Mouse (Mus musculus): ENCODE measurements at regions not wholly inside any gene's neighbourhood (a gene's known extent, or its start where the extent isn't known, plus 50 kb on each side); places are given as distances from the start of the nearest gene placed in this dataset.
"Not testable (repeated sequence)": the region's sequence is repeated elsewhere in the genome, so short reads cannot be mapped to it uniquely, and the experiment has no call there.

DNA sequence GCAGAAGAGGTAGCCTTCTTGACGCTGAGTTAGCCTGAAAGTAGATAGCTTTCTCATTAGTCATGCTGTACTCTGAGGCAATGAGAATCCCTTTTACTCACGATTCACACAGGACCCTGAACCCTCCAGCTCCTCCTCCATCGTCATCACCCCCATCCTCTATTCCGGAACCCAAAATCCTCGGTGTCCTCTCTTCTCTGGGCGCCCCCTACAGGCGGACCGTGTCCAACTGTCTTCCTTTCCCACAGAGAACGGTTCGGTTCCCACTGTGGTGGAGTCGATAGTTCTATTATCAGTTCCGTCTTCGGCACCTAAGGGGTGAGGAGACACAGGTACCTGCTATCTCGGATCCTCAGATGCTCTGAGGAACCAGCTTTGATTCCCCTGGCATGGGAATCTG is 130.2 kb downstream of the Phlda1 start:
- DNase-seq (ENCODE audit: low read depth, low spot score) = peak; percentile 51

- DNase-seq (ENCODE audit: low read depth, low spot score) = no peak
Observed at GRCm38 (mm10) chr10:111637084-111637735, 131.1 kb downstream of the Phlda1 start.

DNA sequence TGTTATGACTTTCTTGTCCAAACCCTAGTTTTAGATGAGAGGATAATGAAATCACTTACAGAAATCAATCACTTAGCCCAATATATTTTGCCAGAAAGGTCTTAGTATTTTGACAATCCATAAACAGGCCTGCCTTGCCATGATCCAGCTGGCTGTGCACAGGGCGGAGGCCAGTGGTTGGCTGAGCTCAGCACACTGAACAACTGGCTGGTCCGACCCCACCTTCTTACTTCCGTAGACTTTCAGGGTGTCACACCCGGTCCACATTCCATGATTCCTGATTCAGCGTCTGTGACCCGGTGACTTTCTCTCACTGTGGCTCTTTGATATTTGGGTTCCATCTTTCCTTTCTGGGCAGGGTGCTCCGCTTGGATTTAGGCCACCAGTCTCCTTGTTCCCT is 133.8 kb downstream of the Phlda1 start:
- peak; percentile 27 for DNase-seq (ENCODE audit: low read depth, low spot score)

DNA sequence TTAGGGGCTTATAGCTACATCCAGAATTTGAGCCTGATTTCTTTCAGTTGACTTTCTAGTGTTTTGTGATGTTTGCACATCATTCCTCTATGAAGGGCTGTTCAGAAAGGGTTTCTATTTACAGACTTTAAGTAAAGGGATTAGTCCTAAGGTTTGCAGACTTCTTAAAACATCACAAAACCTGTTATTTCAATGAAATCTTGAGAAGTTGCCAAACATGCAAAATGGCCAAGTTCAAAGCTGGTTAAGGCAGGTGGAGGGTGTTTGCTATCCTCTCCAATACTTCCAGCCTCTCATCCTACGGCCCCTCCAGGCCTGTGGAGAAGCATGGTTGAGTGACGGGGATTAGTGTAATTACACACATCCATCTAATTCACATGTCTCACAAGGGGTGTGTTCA is 136.6 kb downstream of the Phlda1 start:
- DNase-seq (ENCODE audit: low read depth, low spot score) = no peak

- not testable (repeated sequence) for DNase-seq (ENCODE audit: low read depth, low spot score)
Observed at GRCm38 (mm10) chr10:111653773-111654172, 147.7 kb downstream of the Phlda1 start.

DNA sequence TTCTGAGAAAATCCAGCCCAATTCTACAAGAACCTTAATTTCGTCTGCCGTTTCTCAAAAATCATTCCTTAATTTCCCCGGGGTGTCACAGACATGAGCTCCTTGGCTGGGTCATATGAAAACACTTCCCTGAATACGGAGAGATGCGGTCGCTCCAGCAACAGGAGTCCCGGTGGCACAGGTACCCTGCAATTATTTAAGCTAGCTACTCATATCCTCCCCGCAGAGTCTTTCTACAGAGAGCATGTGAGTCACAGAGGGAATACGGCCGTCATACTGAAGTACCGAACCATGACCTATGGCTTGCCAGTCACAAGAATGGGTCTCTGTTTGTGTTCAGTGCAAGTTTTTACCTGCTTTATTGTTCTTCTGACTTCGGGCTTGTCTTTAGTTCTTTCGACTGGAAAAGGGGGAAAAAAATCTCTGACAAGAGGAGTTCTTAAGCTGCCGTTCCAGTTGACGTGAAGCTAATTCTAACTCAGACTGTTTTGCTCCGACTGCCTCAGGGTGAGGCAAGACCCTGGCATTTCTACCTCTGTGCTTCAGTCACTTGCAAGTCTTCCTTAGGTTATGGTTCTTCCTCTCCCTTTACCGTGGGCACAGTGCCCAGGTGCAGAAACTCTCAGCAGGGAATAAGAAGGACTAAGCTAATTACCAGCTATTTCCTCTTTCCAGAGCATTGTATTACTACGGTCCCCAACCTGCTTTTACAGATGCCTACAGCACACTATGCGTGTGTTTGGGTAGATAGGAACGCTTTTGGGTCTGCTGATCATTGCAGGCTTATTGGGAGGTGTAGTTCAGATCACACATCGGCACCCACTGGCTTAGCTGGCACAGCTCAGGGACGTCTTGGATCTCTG is 148.5 kb downstream of the Phlda1 start:
- no peak for DNase-seq (ENCODE audit: low read depth, low spot score)

GRCm38 (mm10) chr10:111658828-111659227 is 152.7 kb downstream of the Phlda1 start:
- DNase-seq (ENCODE audit: low read depth, low spot score) = no peak

- no peak for DNase-seq (ENCODE audit: low read depth, low spot score)
Observed at GRCm38 (mm10) chr10:111662665-111663064, 156.6 kb downstream of the Phlda1 start.

DNA sequence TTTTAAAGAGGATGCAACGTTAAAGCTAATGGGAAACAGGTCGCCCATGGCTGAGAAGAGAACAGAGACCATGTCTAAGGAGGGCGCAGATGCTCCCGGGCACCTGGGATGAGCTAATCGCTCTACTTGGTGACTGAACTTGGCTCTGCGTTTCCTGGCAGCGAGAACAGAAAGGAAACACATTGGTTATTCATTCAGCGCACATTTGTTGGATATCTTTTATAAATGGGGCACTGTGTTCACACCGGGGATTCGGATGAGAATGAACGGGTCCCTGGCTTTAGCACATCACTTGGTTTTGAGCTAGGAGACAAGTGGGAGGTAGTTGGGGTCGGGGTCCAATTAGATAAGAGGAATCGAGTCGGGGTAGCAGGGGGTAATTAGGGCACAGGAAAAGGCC is 159.7 kb downstream of the Phlda1 start:
- no peak for DNase-seq (ENCODE audit: low read depth, low spot score)

DNA sequence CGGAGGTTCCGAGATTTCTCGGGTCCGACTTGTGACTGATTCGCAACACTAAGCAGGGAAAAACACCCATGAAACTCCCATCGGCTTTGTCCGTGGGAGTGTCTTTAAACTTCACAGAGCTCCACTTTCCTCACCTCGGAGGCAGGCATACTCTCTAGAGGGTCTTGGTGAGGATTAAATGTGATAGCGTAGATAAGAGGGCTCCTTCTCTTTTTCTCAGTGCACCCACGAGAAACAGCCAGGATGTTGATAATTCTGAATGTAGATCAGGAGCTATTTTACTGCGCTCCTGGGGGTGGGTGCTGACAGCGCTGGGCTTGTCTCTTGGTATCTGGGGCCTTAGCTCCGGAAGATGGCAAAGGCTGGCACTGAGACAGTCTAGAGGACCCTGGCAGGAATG is 160.9 kb downstream of the Phlda1 start:
- no peak for DNase-seq (ENCODE audit: low read depth, low spot score)

- DNase-seq (ENCODE audit: low read depth, low spot score) = no peak
Observed at GRCm38 (mm10) chr10:111668639-111669038, 162.6 kb downstream of the Phlda1 start.

- no peak for DNase-seq (ENCODE audit: low read depth, low spot score)
Observed at GRCm38 (mm10) chr10:111669658-111670057, 163.6 kb downstream of the Phlda1 start.

DNA sequence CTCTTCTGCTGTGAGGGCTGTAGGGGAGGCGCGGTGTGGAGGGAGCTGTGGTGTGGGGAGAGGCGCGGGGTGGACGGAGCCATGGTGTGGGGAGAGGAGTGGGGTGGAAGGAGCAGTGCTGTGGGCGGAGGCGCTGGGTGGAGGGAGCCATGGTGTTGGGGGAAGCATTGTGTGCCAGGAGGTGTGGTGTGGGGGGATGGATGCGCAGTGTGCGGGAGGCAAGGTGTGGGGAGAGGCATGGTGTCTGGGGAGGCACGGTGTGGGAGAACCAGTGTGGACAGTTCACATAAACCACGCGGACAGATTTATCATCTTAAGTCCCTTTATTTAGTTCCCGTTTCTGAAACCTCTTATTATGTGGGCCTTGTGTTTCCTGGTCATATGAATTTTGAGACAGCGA is 164.6 kb downstream of the Phlda1 start:
- DNase-seq (ENCODE audit: low read depth, low spot score) = no peak

DNA sequence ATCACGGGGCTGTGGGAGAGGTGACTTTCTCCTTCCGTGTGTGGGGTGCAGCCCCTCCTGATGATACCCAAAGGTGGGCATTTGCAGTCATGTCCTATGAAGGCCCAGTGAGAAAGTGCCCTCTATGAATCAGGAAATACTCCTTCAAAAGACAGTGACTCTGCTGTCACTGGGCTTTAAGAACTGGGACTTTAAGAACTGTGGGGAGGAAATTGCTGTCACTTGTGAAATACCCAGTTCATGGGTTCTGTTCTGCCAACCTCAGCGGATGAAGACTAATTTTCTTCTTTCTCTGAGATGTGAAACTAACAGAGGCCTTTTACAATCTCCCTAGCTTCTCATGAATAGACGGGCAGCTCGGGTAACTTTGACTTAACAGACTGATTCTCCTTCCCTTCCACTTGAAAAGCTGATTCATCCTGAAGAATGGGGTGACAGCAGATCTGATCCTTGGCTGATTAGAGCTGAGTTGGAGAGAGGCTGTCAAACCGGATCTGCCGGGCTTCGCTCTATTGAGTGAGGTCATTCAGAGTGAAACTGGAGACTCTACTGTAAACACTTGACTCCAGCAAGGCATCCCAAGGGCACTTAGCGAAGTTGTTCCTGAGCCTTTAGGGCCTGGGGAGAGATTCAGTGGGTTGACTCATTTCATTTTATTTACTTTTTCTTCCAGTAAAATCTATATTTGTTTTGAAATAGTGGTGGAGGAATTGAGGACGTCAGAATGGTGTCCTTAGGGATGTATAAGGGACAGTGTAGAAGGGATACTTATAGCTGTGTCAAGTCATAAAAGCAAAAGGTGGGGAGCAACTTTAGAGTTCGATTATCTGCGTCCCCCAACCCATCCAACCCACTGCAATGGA is 166.6 kb downstream of the Phlda1 start:
- DNase-seq (ENCODE audit: low read depth, low spot score) = no peak

- no peak for DNase-seq (ENCODE audit: low read depth, low spot score)
Observed at GRCm38 (mm10) chr10:111673317-111673610, 167.2 kb downstream of the Phlda1 start.

DNA sequence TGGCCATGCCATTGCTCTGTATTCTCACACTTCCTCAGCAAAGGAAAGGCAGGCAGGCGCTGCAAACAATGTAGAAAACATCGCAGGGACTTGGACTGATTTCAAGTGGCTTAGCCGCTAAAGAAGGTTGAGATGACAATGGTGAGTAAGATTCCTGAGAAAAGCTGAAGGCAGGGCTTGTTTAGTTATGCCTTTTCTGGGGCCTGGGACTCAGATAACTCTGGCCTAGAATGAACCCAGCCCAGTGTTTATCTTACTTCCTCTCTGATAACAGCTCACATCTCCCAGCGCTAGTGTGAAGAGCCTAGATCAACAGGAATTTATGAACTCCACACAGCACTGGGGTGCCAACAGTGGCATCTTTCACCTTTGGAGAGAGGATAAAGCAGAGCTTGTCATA is 170.2 kb downstream of the Phlda1 start:
- DNase-seq (ENCODE audit: low read depth, low spot score) = no peak

DNA sequence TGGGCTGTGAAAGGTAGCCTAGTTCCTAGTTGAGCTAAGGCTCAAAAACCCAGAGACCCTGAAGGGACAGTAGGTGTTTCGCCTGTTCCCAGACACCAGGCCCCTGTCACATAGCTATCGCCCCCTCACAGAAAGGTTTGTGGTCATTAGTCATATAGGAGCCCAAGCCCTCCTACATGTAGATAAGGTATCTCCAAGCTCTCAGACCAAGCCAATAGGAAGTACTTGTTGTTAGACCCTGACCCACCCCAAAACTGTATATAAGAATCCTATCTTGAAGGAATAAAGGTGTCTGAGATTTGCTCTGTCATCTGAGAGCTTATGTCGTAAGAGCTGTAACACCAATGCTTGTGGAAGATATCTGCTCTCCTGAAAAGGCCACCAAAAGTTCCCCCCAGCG is 174.8 kb downstream of the Phlda1 start:
- DNase-seq (ENCODE audit: low read depth, low spot score) = no peak

DNA sequence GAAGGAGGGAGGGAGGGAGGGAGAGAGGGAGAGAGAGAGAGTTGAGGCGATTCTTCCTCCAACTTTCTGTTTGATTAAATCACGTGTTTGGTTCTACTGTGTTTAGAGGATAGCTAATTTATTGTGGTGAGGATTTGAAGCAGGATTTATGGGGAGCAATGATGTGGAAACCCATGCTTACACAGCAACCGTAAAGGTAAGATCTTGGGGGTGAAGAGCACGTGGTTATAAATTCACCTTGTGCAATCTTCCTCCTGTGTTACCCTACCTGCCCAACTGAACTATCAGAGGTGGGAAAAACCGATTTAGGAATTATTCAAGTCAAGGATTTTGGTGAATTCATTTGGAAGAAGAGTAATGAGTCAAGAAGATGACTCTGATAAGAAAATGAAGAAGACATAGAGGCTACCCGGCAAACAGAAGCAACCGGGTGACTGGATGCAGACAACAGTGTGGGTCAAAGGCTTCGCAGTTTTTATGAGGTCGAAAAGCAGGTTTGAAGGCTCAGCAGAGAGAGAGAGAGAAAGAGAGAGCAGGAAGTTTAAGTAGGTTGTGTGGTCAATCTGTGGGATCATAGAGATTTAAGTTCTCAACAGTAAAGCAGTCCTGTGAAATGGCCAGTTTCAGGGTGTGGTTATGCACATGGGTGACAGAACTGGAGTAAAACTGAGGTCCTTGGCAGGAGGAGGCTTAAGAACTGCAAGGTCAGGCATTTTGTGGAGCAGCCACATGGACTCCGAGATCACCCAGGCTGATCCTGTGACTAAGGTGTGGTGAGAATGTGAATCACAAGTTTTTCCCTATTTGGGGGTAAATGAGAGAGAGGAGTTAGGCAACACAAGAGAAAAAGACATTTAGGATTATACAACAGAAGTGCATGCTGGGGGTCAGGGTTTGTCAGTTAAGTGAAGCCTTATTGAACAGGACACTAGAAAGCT is 178.6 kb downstream of the Phlda1 start:
- DNase-seq (ENCODE audit: low read depth, low spot score) = no peak

GRCm38 (mm10) chr10:111686585-111686984 is 180.5 kb downstream of the Phlda1 start:
- no peak for DNase-seq (ENCODE audit: low read depth, low spot score)

GRCm38 (mm10) chr10:111689587-111689986 is 183.5 kb downstream of the Phlda1 start:
- DNase-seq (ENCODE audit: low read depth, low spot score) = no peak

DNA sequence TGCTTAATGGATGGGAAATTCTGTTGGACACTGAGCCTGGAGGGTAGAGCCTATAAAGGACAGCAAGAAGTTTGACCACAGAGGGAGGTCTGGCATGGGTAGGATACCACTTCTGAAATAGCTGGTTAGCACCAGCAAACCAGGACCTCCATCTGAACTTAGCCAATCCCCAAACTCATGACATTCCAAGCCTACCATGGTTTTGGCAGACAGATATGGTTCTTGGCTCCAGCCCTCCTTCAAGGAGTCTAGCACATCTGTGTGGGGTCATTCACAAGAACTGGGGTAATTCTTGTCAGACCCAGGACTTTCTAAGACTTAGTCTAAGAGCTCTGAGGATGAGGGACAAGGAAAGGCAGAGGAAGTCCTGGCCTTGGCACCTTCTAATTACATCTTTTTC is 187.7 kb downstream of the Phlda1 start:
- DNase-seq (ENCODE audit: low read depth, low spot score) = no peak

All from ES-CJ7 (cell line).